Mouse (Mus musculus): Measurements from ENCODE around the gene Ppdpf.

DNA sequence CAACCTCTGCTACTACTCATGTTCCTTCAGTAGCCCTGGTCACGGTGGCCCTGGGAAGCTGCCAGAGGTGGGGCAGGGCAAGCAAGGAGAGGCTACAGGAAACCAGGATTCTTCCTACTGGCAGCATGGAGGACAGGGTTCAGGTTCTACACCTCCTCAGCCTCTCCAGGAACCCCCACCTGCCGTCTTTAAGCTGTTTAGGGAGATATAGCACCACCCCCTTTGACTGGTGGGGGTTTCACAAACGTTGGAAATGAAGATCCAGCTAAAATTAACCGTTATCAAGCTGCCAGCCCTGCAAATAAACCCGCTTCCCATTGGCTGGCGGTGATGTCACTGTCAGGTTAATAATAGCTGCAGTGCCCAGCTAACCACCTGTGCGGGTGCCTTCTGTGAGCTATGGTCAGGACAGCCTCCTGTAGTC is 27.9 kb upstream of the Ppdpf start:
- TF ChIP-seq CTCF (IDR thresholded peaks at IDR 0.05; ENCODE audit: low read depth) (no peak), EP300 (IDR thresholded peaks at IDR 0.05; ENCODE audit: low read depth) (no peak)
